Mouse (Mus musculus) CD4-positive naive resting alpha-beta T cell, adult 57 days (primary cell): ENCODE data around the gene Olfr171. TPM values are rescaled to one million over a fixed set of nuclear protein-coding genes. Genes with fewer than 3 reads are reported as not detected.

Experiments
- total RNA-seq: library from RNA; stranded (reverse); gene quantifications from one replicate; pipeline ENCODE4 v1.2.4, GENCODE M21; 2023

Olfr171 gene
- not detected for total RNA-seq

GRCm38 (mm10) chr16:19629816-19630215 is at the start of gene Olfr171:
TSS of gene Olfr171 (minus strand) at chr16:19629916.

GRCm38 (mm10) chr16:19611782-19612181 is 17.9 kb downstream of the Olfr171 start, which contains the start of gene Olfr170:
TSS of gene Olfr170 (minus strand) at chr16:19611882.

Other genes starting within 250 kb of the Olfr171 start
- gene Olfr165, start 206.8 kb downstream of the Olfr171 start, total RNA-seq, result not detected
- gene Olfr166, start 146.2 kb downstream of the Olfr171 start, total RNA-seq, result not detected
- not detected for gene Olfr167, start 107.7 kb downstream of the Olfr171 start, total RNA-seq
- not detected for gene Olfr168, start 94.4 kb downstream of the Olfr171 start, total RNA-seq
- gene Olfr169, start 58.1 kb downstream of the Olfr171 start, total RNA-seq, result not detected
- not detected for gene Olfr170, start 18.0 kb downstream of the Olfr171 start, total RNA-seq
- not detected for gene Lamp3, start 76.5 kb upstream of the Olfr171 start, total RNA-seq
- 12.1 TPM for gene B3gnt5, start 130.3 kb upstream of the Olfr171 start, total RNA-seq